Mouse (Mus musculus) heart, embryonic 14.5 days (tissue): ENCODE data around the gene Ankrd55. TPM values are rescaled to one million over a fixed set of nuclear protein-coding genes. Genes with fewer than 3 reads are reported as not detected.

Experiments used
- ATAC-seq: fragments of 200-750 bp; cut with Nextera tagmentation; 2 replicates; pipeline ENCODE4 v1.8.0; 2017; ENCODE audit warnings: low read depth, moderate TSS enrichment; ENCODE audit not compliant: insufficient number of reproducible peaks, insufficient read depth, low FRiP score
- H3K27ac ChIP-seq, 2 experiments: fragments of 200-500 bp in 1 of 2; fragments of 300-500 bp in 1 of 2; sonication (generic) in 1 of 2; replicated peaks in 1 of 2; 2 replicates each; pipeline ENCODE4 v1.5.1; 2012 to 2014; ENCODE audit warnings: low read depth in 2 of 2, low read length in 2 of 2, control low read depth in 1 of 2, mild to moderate bottlenecking in 1 of 2, mixed read lengths in 1 of 2; ENCODE audit not compliant: control insufficient read depth in 1 of 2, insufficient read depth in 1 of 2
- H3K27me3 ChIP-seq: fragments of 300-500 bp; sonication (generic); 2 replicates; pipeline ENCODE4 v1.6.1; 2014; ENCODE audit warnings: mild to moderate bottlenecking, low read length, control low read depth; ENCODE audit not compliant: control insufficient read depth, insufficient read depth
- H3K36me3 ChIP-seq: fragments of 300-500 bp; sonication (generic); 2 replicates; pipeline ENCODE4 v1.6.1; 2014; ENCODE audit warnings: mild to moderate bottlenecking, control low read depth, low read length, mixed read lengths; ENCODE audit not compliant: control insufficient read depth, insufficient read depth
- H3K4me1 ChIP-seq, 2 experiments: fragments of 200-500 bp in 1 of 2; fragments of 300-500 bp in 1 of 2; sonication (generic) in 1 of 2; 2 replicates each; pipeline ENCODE4 v1.6.1; 2012 to 2014; ENCODE audit warnings: low read length in 2 of 2, control low read depth in 1 of 2, mixed read lengths in 1 of 2; ENCODE audit not compliant: control insufficient read depth in 2 of 2, insufficient read depth in 2 of 2
- H3K4me2 ChIP-seq: fragments of 300-500 bp; sonication (generic); 2 replicates; pipeline ENCODE4 v1.6.1; 2014; ENCODE audit warnings: mild to moderate bottlenecking, low read length
- H3K4me3 ChIP-seq, 2 experiments: fragments of 200-500 bp in 1 of 2; fragments of 300-500 bp in 1 of 2; sonication (generic) in 1 of 2; 2 replicates each; pipeline ENCODE4 v1.5.1; 2012 to 2014; ENCODE audit warnings: low read length in 2 of 2, mild to moderate bottlenecking in 2 of 2, control low read depth in 1 of 2, low read depth in 1 of 2, moderate library complexity in 1 of 2; ENCODE audit not compliant: control insufficient read depth in 1 of 2, insufficient read depth in 1 of 2
- H3K9ac ChIP-seq: fragments of 300-500 bp; sonication (generic); 2 replicates; pipeline ENCODE4 v1.6.1; 2014; ENCODE audit warnings: mild to moderate bottlenecking, low read length
- H3K9me3 ChIP-seq: fragments of 300-500 bp; sonication (generic); 2 replicates; pipeline ENCODE4 v1.6.1; 2016; ENCODE audit warnings: low read length, control low read depth; ENCODE audit not compliant: control insufficient read depth
- WGBS: fragments of 180-500 bp; shearing (Covaris S2); extraction: QIAGEN DNeasy Blood & Tissue Kit; methylation state at CpG from one replicate; pipeline ENCODE4 v1.1.7; 2014; 5-methylcytosine and 5-hydroxymethylcytosine counted together
- polyA plus RNA-seq: library from polyadenylated mRNA; unstranded; fragments of >200 nt; fragmentation: Nextera tagmentation; extraction: Ambion mirVana; gene quantifications from 2 replicates; pipeline ENCODE4 v1.2.1, GENCODE M21; 2014

The Ankrd55 gene
- polyA plus RNA-seq, 1 experiment from 2014 or later: 0.08 TPM

DNA sequence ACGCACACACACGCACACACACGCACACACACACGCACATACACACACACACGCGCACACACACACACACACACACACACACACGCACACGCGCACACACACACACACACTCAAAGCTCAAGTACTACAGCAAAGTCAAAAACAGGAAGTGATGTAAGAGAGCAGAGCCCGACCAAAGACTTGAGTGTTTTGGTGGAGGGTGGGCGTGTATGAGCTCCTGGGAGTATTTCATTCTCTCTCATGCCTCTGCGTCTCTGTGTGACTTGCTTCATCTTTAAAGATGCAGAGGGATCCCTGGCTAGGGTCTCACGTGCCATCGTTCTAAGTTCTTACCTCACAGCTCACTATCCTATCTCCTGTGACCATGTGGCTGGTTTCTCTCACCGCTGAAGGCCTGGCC, 139.3 kb downstream of the Ankrd55 start:
- Histone ChIP-seq H3K36me3 (no peaks in the 10 kb centered on the region), H3K4me3 (no peak overlapping the region), H3K27me3 (no peaks in the 10 kb centered on the region), H3K4me2 (no peak overlapping the region), H3K4me1 (peaks cover 27% of the 10 kb centered on the region in 2 experiments), H3K9me3 (no peaks in the 10 kb centered on the region), H3K9ac (no peak overlapping the region), H3K27ac (no peak overlapping the region)
- ATAC-seq: no peak
- 87% methylated on average over 14 of the region's 15 CpGs for WGBS

DNA sequence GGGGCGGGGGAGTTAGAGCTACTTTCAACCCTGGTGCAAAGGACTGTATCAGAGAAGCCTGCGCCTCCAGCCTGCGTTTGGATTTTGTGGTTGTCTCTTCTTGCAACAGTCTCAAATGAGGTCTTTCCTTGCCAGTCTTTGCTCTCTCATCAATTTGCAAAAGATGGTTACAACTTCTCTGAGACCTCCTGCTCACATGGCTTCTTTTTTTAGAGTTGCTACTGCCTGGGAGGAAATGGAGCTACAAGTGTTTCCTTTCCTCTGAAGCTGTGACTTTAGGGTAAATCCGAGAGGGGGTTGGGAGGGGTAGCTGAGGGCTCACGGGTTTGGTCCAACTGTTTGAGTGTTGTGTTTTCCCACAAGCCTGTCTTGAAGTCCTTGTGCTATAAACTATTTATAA, 145.0 kb downstream of the Ankrd55 start:
- WGBS: 50% methylated on average over 5 of the region's 5 CpGs
- ATAC-seq: no peak
- Histone ChIP-seq H3K4me3 (no peak overlapping the region), H3K9me3 (no peaks in the 10 kb centered on the region), H3K27ac (no peak overlapping the region), H3K4me2 (no peak overlapping the region), H3K9ac (no peak overlapping the region), H3K4me1 (peaks cover 10 to 19% of the 10 kb centered on the region in 2 experiments), H3K36me3 (no peaks in the 10 kb centered on the region), H3K27me3 (no peaks in the 10 kb centered on the region)

Other genes starting within 250 kb of the Ankrd55 start
- 57.6 and 60.6 TPM in 2 replicates for gene Il6st, start 175.6 kb downstream of the Ankrd55 start, polyA plus RNA-seq